Mouse (Mus musculus): Measurements from ENCODE around the gene Rai14.

GRCm38 (mm10) chr15:10645101-10645500 lies 69.3 kb downstream of the Rai14 start:
- no peak for TF ChIP-seq CTCF (IDR thresholded peaks at IDR 0.05 in 2 of 3, conservative IDR thresholded peaks at IDR 0.05 in 1 of 3; ENCODE audit: control insufficient read depth in 1 of 3, insufficient read depth in 1 of 3, low read depth in 2 of 3, low read length in 3 of 3, poor library complexity in 1 of 3, severe bottlenecking in 1 of 3)
- no peak for TF ChIP-seq ZMIZ1 (IDR thresholded peaks at IDR 0.05; ENCODE audit: low read depth, low read length)
- no peak for TF ChIP-seq POLR2A (IDR thresholded peaks at IDR 0.05; ENCODE audit: control insufficient read depth in 1 of 2, insufficient read depth in 1 of 2, low read depth in 1 of 2, low read length in 2 of 2, poor library complexity in 1 of 2)
- no peak for TF ChIP-seq EP300 (IDR thresholded peaks at IDR 0.05; ENCODE audit: low read depth in 1 of 2, low read length in 2 of 2)
- TF ChIP-seq ZC3H11A (IDR thresholded peaks at IDR 0.05; ENCODE audit: low read depth, low read length): no peak
- no peak for TF ChIP-seq RCOR1 (IDR thresholded peaks at IDR 0.05; ENCODE audit: low read depth, low read length)
- no peak for TF ChIP-seq POLR2AphosphoS2 (IDR thresholded peaks at IDR 0.05; ENCODE audit: low read length)
- TF ChIP-seq MAZ (IDR thresholded peaks at IDR 0.05; ENCODE audit: low read depth, low read length): no peak
- TF ChIP-seq MAFK (IDR thresholded peaks at IDR 0.05; ENCODE audit: borderline replicate concordance, low read depth, low read length): no peak
- no peak for TF ChIP-seq KAT2A (conservative IDR thresholded peaks at IDR 0.05; ENCODE audit: low read depth, low read length)

All from MEL (cell line).